Mouse (Mus musculus) heart, adult 9 months (tissue): ENCODE data around the gene Mef2d.

Experiments used
- DNase-seq, 2 experiments: peaks; one replicate each; pipeline ENCODE4 v3.0.0; 2022; ENCODE audit warnings: low spot score in 2 of 2

Gene Mef2d

GRCm38 (mm10) chr3:88137821-88138220, 4.4 kb upstream of the Mef2d start:
- no peak for DNase-seq

DNA sequence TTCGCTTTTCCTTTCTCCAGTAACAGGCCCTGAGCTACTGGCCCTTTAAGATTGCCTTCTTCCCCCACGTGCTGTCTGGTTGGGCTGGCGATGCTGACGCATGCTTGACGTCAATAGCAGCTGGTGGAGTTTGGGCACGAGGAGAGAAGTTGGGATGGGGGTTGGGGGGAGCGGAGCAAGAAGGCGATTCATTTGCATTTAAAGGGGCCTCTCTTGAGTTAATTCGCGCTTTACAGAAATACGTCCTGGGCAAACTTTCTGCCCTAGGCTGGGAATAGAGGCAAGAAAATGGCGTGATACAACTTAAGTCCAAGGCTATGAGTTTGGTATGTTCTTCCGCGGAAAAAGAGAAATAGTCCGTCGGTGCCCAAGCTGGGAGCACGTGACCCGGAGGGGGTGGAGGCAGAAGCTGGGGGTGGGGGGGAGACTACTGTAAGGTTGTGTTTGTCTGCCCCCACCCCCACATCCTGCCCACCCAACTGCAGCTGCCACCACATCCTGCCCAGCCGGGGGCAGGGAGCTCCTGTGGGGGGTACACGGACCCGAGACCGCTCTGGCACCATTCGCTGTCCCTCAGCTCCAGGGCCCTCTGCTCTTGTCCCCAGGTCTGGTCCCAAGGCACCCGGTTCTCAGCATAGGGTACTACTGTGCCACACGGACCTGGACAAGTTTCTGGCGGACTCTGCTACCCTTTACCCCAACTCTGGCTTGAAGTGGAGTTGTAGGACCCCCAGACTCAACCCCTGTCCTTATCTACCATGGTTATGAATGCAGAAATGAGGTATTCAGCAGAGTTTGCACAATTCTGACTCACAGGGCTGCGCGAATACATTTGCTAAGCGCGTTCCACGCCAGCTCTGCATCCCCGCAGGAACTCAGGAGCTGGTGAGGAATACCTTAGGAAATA, 3.6 kb upstream of the Mef2d start:
- DNase-seq: peak; percentile 97 to 98

GRCm38 (mm10) chr3:88139243-88140177, 2.7 kb upstream of the Mef2d start:
- DNase-seq: peak; percentile 38 to 39

- DNase-seq: peak; percentile 80 to 84
These were observed 1.8 kb upstream of the Mef2d start for GRCm38 (mm10) chr3:88140178-88140902.

- no peak for DNase-seq
These were observed 1.2 kb upstream of the Mef2d start for GRCm38 (mm10) chr3:88140903-88141430.

DNA sequence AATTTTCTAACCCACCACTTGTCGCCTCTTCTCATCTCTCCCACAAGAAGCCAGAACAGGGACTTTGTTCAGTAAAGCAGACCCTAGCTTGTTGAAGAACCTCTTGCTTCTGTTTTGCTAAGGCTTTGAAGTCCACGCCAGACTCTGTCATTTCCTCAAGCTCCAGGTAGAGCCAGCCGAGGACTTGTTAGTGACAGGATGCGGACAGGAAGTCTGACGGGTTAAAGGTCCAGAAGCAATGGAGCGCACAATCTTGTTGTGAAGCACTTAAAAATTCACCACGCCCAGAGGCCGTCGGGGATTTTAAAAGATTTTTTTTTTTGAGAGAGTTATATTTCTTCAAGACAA, 759 bp upstream of the Mef2d start:
- peak; percentile 66 to 75 for DNase-seq

DNA sequence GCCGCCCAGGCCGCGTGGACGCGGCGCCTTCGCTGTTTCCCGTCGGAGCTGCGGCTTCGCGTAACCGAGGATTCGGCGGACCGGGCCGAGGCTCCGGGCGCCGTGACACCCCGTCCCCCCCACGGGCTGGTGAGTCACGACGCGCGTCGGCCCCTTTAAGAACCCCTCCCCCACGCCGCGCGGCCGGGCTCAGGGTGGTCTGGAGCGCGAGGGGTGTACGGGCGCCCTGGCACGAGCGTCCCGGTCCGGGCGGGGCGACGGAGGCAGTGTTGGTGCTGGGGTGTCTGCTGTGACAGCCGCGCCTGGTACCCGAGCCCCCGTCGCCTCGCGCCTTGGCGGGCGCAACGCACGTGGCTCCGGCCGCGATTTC, 359 bp downstream of the Mef2d start:
- no peak for DNase-seq

DNA sequence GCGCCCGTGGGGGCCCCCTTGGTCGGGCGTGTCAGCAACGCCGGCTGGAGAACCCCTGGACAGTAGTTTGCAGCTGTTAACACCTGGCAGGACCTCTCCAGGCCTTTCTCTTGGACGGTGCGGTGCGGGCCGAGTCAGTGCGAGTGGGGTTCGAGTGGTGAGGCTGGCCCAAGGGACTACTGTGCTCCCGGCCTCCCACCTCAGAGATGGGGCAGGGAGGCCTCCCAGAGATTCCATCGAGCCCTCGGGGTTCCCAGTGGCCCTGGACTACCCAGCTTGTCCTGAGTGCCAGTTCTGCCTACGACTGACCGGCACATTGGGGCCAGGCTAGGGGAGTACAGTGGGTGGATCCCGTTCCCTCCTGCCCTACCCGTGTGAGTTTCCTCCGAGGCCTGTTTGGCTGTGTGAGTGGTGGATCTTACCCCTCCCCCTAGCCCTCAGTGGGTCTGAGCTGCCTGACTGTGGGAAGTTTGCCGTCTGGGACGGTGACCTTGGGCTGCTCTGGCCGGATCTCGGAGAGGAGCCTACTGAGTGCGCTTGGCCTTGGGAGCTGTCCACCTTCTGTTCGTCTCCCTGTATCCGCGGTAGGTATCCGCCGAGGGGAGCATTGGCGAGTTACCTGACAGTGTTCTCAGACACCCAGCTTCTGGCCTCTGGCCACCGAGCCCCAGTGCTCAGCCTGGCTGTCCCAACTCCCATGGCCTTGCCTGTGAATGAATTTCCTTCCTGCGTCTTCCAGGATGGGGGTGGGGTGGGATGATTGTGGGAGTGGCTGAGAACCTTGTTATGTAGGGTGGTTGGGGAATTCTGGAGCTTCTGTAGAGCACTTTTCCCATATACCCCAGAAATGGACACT, 972 bp downstream of the Mef2d start:
- DNase-seq: peak; percentile 85 to 88

- DNase-seq: peak in 1 of 2 experiments; percentile 68
These were observed 1.9 kb downstream of the Mef2d start for GRCm38 (mm10) chr3:88143961-88144486.

DNA sequence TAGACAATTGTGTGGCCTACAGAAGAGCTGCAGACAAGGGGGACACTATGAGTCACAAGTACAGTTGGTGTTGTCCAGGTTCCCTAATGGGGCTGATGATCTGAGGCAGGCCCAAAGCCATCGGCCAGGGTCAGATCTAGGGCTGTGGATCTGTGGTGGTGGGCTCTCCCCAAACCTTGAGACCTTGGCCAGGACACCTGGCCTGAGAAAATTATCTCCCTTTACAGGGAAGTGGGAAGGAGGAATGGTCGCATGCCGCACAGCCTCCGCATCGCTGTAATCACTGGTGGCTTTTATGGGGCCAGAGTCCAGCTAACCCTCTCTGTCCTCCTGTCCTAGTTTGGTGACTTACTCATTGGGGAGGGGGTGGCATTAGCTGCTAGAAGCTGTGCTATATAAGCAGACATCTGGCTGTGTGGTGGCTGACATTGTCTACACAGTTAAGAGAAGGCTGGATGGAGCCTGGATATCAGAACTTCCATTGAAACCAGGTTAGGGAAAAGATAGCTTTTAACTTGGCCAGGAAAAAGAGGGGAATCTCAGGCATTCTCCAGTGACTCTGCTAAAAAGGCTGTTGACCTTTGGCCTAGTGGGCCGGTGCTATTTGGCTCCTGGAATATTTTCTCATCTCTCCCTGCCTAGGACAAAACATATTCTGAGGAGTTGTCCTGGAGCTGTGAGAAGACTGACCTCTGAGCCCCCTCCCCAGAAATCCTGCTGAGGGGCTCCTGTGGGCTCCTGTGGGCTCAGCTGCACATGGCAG, 2.7 kb downstream of the Mef2d start:
- peak in 1 of 2 experiments; percentile 28 for DNase-seq

GRCm38 (mm10) chr3:88145411-88145782, 3.2 kb downstream of the Mef2d start:
- DNase-seq: peak in 1 of 2 experiments; percentile 37

GRCm38 (mm10) chr3:88145952-88146351, 3.8 kb downstream of the Mef2d start:
- peak; percentile 55 to 61 for DNase-seq

- no peak for DNase-seq
These were observed 4.4 kb downstream of the Mef2d start for GRCm38 (mm10) chr3:88146376-88147112.

DNA sequence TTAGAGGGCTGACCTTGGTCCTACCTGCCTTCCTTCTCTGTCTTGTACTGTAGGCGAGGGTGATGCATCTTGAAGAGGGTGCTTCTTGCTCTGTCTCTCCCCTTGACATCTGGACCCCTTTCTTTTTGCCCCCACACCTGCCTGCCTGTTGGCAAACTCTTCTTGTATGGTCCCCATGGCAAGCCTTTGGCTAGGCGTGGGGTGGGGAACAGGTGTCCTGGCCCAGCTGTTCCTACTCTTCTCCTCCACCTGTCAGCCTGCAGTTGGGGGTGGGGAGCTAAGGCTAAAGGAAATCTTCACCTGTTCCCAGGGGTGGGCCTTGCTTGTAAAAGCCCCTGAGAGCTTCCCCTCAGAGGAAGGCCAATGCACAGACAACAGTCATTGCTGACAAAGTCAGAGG, 5.3 kb downstream of the Mef2d start:
- no peak for DNase-seq

DNA sequence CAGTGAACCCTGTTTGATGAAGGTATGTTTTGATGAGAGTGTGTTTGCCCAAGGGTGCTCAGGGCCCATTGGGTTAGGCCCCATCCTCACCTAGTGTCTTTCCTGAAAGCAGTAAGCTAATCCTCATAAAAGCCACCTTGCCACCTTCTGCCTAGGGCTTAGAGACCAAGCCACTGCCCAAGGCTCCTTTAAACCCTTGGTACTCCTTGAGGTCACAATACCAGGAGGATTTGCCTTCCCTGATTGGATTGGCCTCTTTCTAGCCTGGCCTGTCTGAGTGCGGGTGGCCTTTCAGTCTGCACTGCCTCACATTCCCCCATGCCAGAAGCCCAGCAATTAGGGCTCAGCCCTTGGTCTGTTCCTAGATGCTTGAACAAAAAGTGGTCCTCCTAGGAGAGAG, 5.7 kb downstream of the Mef2d start:
- DNase-seq: no peak

DNA sequence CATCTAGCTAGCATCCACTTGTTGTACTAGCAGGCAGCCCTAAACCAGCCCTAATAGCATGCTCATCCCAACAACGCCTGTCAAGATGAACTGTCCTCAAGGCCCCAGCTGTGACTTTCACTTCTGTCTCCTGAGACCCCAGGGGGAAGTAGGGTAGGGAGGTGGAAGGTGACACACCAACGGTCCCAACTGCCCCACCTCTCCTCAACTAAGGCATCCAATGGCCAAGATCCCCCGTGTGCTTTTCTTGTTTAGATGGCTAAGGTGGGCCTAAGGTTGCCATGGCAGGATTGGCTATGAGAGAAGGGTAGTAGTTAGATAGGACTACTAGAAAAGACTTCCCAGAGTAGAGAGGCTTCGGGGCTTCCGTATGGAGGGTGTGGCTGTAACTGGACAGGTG, 6.2 kb downstream of the Mef2d start:
- DNase-seq: peak in 1 of 2 experiments; percentile 41

DNA sequence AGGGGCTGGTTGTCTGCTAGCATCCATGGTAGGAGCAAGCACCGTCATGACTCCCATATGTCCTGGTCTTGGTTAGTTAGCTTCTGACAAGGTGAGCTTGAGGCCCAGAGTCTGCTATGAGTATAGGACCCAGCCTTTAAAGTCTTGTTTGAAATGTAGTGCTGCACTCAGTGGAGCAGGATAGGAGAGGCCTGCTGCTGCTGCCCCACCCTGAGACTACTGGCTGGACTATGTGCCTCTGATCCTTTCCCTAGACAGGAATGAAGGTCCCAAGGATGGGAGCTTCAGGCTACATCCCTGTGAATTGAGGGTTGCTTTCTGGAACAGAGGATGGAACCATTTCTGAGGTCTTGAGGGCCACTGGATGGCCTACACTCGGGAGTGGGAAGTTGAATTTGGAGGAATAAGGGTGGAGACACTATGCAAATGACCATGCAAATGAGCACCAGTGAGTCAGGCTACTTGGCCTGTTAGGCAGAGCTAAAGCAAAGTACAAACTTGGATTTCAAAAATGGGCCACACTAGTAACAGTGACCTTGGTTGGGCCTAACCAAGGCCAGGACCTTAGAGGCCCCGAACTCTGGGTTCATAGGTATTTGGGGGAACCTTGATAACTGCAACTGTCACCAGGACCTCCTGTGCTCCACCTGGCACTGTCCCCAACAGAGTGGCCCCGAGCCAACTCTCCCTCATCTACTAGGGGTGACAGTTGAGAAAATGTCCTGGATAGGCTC, 6.8 kb downstream of the Mef2d start:
- peak; percentile 68 to 79 for DNase-seq

- DNase-seq: no peak
These were observed 7.4 kb downstream of the Mef2d start for GRCm38 (mm10) chr3:88149510-88149974.
